In the genomic region with DNA sequence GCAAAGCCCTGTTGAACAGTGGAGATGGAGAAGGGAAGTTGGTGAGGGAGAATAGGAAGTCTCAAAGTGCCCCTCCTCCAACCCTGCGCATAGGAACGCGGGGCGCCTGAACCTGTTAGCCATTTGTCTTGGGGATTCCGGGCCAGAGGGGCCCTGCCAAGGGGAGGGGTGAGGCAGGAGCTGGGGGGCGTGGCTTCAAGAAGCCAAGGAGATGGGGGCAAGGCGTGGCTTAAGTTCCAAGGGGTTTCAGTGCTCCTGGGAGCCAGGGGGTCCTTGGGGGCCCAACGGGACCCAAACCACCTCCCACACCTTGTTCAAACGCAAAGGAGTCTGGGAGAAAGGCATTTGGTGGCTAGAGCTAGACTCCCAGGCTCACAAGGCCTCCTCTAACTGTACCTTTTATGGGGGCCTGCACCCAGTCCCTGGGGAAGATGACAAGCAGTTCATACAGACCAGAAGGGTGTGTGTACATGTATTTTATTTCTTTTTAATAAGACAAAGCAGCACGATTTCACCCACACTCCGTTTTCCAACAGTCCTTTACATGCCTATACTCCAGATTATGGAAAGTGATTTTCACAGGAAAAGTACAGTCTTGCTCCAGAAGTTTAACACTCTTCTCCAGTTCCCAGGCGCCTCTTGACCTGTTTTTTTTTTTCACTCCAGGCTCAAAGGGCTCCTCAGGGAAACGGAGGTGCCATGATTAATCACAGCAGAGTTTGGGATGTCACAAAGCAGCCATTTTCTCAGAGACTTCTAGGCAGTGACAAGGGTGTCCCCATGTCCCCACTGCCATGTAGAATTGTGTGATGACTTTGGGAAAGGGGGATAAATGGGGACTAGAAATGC, we compare ENCODE assay signal across 8 mouse cellular contexts.
DNase-seq lines count a peak whose midpoint lies in the region; ATAC-seq and TF ChIP-seq lines count a peak whose summit lies in the region.

No protein-coding gene starts in this region.

- peak overlapping the region; percentile 83 for H3K4me3 ChIP-seq in megakaryocyte, embryonic 14.5 days (replicated peaks)
- H3K4me3 ChIP-seq in hindbrain, embryonic 15.5 days = no peak overlapping the region
- no peak overlapping the region for H3K4me3 ChIP-seq in lung, postnatal 0 days (ENCODE audit: low read depth, low read length)

- H3K4me1 ChIP-seq in megakaryocyte, embryonic 14.5 days = peaks cover 30% of the 10 kb centered on the region
- 0 out of 2 replicates have a peak, but pooled peaks cover 4% of the 10 kb centered on the region for H3K4me1 ChIP-seq in hindbrain, embryonic 15.5 days (replicated peaks)
- H3K4me1 ChIP-seq in lung, postnatal 0 days (ENCODE audit: insufficient read depth, low read depth, low read length) = no peaks in the 10 kb centered on the region; the same call in 1 of the 2 replicates

- 0 out of 2 replicates have a peak, but pooled peaks have one; percentile 7 for TF ChIP-seq EP300 in lung, postnatal 0 days (IDR thresholded peaks at IDR 0.05)

- intact Hi-C loops in left cerebral cortex, postnatal 14 days (cut with DNase I) = no loop called here

- no peak overlapping the region for H3K9ac ChIP-seq in hindbrain, embryonic 15.5 days
- H3K9ac ChIP-seq in lung, postnatal 0 days (replicated peaks; ENCODE audit: low read depth) = no peak overlapping the region

- 16% methylated on average over 9 of the region's 13 CpGs for WGBS in hindbrain, embryonic 15.5 days
- 12% methylated on average over 12 of the region's 13 CpGs for WGBS in lung, postnatal 0 days

- H3K9me3 ChIP-seq in megakaryocyte, embryonic 14.5 days = no peaks in the 10 kb centered on the region
- H3K9me3 ChIP-seq in hindbrain, embryonic 15.5 days = no peaks in the 10 kb centered on the region
- H3K9me3 ChIP-seq in lung, postnatal 0 days (ENCODE audit: low read length) = no peaks in the 10 kb centered on the region

- no peak overlapping the region for H3K27ac ChIP-seq in hindbrain, embryonic 15.5 days (replicated peaks)
- 0 out of 2 replicates have a peak overlapping the region, but pooled peaks have one; percentile 20 for H3K27ac ChIP-seq in lung, postnatal 0 days (ENCODE audit: low read length)

- DNase-seq in embryo, embryonic 10.5 days (ENCODE audit: low spot score) = peak; percentile 81
- peak; percentile 76 for DNase-seq in lung, postnatal 0 days (ENCODE audit: low spot score)
- peak; percentile 75 for DNase-seq in yolk sac, embryonic 10.5 days (ENCODE audit: low spot score)
- no peak for DNase-seq in left cerebral cortex, postnatal 14 days (ENCODE audit: low spot score in 2 of 2)

- no peak for ATAC-seq in megakaryocyte, adult 5-6 weeks (ENCODE audit: poor library complexity, severe bottlenecking)
- ATAC-seq in hindbrain, embryonic 15.5 days (ENCODE audit: low FRiP score, low read depth) = 0 out of 2 replicates have a peak, but pooled peaks have one; percentile 33
- ATAC-seq in lung, postnatal 0 days = peak; percentile 33
- ATAC-seq in inflammation-experienced regulatory T-cells, adult 6 months = no peak

- TF ChIP-seq CTCF in lung, postnatal 0 days (IDR thresholded peaks at IDR 0.05) = no peak

- peaks cover 24% of the 10 kb centered on the region for H3K27me3 ChIP-seq in megakaryocyte, embryonic 14.5 days (replicated peaks)
- peaks cover 8% of the 10 kb centered on the region; the same call in 1 of the 2 replicates for H3K27me3 ChIP-seq in hindbrain, embryonic 15.5 days
- H3K27me3 ChIP-seq in lung, postnatal 0 days (replicated peaks; ENCODE audit: insufficient read depth, low read length) = no peaks in the 10 kb centered on the region

- H3K36me3 ChIP-seq in megakaryocyte, embryonic 14.5 days (replicated peaks; ENCODE audit: low read length) = peaks cover 12% of the 10 kb centered on the region
- H3K36me3 ChIP-seq in hindbrain, embryonic 15.5 days = no peaks in the 10 kb centered on the region
- H3K36me3 ChIP-seq in lung, postnatal 0 days (ENCODE audit: insufficient read depth, low read length) = no peaks in the 10 kb centered on the region

- 0 out of 2 replicates have a peak overlapping the region, but pooled peaks have one; percentile 19 for H3K4me2 ChIP-seq in hindbrain, embryonic 15.5 days
- 0 out of 2 replicates have a peak overlapping the region, but pooled peaks have one; percentile 3 for H3K4me2 ChIP-seq in lung, postnatal 0 days (replicated peaks; ENCODE audit: low read depth, low read length)

Comparison
In these comparisons a context has a peak if more than half of its experiments do, and no peak if none do; other contexts are left out.
1. ATAC-seq: peak in hindbrain, embryonic 15.5 days (single experiment) and lung, postnatal 0 days (single experiment); none in megakaryocyte, adult 5-6 weeks (single experiment) and inflammation-experienced regulatory T-cells, adult 6 months (single experiment).
2. DNase-seq: peak in embryo, embryonic 10.5 days (single experiment), lung, postnatal 0 days (single experiment) and yolk sac, embryonic 10.5 days (single experiment); none in left cerebral cortex, postnatal 14 days (0 of 2).